Mouse (Mus musculus): ENCODE results near the gene Krtap26-1.

DNA sequence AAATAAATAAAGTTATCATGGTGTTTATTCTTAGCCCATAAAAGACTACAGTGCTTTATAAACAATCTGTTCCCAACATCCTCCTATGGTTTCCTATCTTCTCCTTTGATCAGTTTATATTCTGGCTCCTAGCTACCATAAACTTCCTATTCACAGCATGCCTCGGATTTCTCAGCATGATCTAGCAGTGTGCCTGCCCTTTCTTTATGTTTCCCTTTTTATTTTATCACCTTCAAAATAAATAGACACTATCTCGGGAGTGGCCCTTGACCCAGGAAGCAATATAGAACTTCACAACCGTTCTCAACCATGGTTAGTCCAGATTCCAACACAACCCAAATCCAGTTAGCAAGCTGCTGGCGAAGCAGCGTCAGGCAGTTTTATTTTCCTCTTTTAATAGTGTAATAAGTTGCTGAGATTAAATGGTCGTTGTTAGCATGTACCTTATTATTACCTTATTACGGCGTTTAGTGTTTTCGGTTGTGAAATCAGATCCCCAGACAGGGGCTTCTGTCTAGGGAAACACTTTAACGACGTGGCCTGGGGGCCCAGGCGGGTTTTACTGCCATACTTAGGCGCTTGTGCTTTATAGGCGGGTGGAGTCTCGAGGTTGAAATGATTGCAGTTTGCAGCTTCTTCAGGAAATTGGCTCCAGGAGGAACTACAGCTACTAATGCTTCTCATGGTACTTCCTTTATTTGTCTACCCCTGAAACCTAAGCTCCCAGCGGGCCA, 47.9 kb downstream of the Krtap26-1 start:
- no peak for TF ChIP-seq POLR2A (IDR thresholded peaks at IDR 0.05; ENCODE audit: borderline replicate concordance, insufficient read depth, low read length)
- TF ChIP-seq CTCF (IDR thresholded peaks at IDR 0.05; ENCODE audit: borderline replicate concordance, insufficient read depth, low read depth, low read length) = no peak
